Mouse (Mus musculus) hindbrain, embryonic 10.5 days (tissue): ENCODE measurements around the gene Il34. TPM values are rescaled to one million over a fixed set of nuclear protein-coding genes. Genes with fewer than 3 reads are reported as not detected.

ENCODE experiments used
- DNase-seq: peaks from one replicate; pipeline ENCODE4 v3.0.0-alpha.2; 2017; ENCODE audit warnings: low spot score
- H3K27ac ChIP-seq: fragments of 300-500 bp; sonication (generic); 2 replicates; pipeline ENCODE4 v1.5.1; 2016; ENCODE audit warnings: mild to moderate bottlenecking, moderate library complexity
- H3K27me3 ChIP-seq: fragments of 300-500 bp; sonication (generic); 2 replicates; pipeline ENCODE4 v1.6.1; 2016; ENCODE audit warnings: mild to moderate bottlenecking; ENCODE audit not compliant: poor library complexity, insufficient read depth, severe bottlenecking
- H3K36me3 ChIP-seq: fragments of 300-500 bp; sonication (generic); 2 replicates; pipeline ENCODE4 v1.6.1; 2016; ENCODE audit warnings: mild to moderate bottlenecking, moderate library complexity
- H3K4me1 ChIP-seq: fragments of 300-500 bp; sonication (generic); replicated peaks from 2 replicates; pipeline ENCODE4 v1.6.1; 2016; ENCODE audit warnings: mild to moderate bottlenecking
- H3K4me3 ChIP-seq: fragments of 300-500 bp; sonication (generic); 2 replicates; pipeline ENCODE4 v1.5.1; 2016; ENCODE audit warnings: mild to moderate bottlenecking, moderate library complexity
- H3K9me3 ChIP-seq: fragments of 300-500 bp; sonication (generic); 2 replicates; pipeline ENCODE4 v1.6.1; 2016; ENCODE audit warnings: mild to moderate bottlenecking, moderate library complexity
- WGBS: fragments of 180-500 bp; shearing (Covaris S2); methylation state at CpG from one replicate; pipeline ENCODE4 v1.1.7; 2016; 5-methylcytosine and 5-hydroxymethylcytosine counted together
- polyA plus RNA-seq: library from polyadenylated mRNA; unstranded; fragments of >200 nt; fragmentation: Nextera tagmentation; extraction: Ambion mirVana; gene quantifications from 2 replicates; pipeline ENCODE4 v1.2.1, GENCODE M21; 2016

Il34 gene
- polyA plus RNA-seq, 1 experiment from 2014 or later: 0.37 TPM

DNA sequence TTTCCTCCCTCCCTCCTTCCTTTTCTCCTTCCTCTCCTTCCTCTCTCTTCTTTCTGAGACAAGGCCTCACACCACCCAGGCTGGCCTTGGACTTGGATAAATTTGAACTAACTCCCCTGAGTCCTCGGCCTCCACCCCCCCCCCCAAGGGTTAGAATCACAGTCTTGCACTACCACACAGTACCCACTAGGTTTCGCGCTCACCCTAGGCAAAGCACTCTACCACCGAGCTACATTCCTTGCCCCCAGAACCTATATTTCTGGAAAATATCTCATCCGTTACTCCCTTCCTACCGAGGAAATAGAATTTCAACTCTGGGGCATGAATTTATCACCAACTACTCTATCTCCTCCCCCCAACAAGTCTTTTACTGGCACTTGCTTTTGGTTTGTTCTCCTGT is 43.7 kb downstream of the Il34 start:
- no peaks in the 10 kb centered on the region for H3K36me3 ChIP-seq
- no peaks in the 10 kb centered on the region for H3K27me3 ChIP-seq
- 0 out of 2 replicates have a peak, but pooled peaks cover 5% of the 10 kb centered on the region for H3K4me1 ChIP-seq
- 68% methylated on average over 6 of the region's 6 CpGs for WGBS
- no peak for DNase-seq
- H3K27ac ChIP-seq: no peak overlapping the region
- no peak overlapping the region for H3K4me3 ChIP-seq
- no peaks in the 10 kb centered on the region for H3K9me3 ChIP-seq

DNA sequence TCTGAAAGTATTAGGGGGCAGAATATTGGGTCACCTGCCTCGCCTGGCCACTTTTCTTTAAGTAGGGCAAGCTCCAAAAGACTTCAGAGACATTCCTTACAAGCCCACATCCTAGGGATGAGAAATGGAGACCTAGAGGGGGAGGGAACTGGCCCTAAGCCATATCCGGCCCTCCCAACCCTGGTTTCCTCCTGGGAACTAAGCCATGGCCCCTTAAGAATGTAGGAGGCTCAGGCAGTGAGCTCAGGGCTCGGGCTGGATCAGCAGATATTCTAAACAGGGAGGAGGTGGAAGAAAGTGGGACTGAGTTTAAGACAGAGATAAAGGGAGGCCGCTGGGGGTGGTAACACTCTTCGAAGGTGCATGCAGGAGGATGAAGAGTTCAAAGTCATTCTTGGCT is 44.5 kb downstream of the Il34 start:
- 57% methylated on average over 5 of the region's 5 CpGs for WGBS
- H3K27ac ChIP-seq: no peak overlapping the region
- DNase-seq: no peak

DNA sequence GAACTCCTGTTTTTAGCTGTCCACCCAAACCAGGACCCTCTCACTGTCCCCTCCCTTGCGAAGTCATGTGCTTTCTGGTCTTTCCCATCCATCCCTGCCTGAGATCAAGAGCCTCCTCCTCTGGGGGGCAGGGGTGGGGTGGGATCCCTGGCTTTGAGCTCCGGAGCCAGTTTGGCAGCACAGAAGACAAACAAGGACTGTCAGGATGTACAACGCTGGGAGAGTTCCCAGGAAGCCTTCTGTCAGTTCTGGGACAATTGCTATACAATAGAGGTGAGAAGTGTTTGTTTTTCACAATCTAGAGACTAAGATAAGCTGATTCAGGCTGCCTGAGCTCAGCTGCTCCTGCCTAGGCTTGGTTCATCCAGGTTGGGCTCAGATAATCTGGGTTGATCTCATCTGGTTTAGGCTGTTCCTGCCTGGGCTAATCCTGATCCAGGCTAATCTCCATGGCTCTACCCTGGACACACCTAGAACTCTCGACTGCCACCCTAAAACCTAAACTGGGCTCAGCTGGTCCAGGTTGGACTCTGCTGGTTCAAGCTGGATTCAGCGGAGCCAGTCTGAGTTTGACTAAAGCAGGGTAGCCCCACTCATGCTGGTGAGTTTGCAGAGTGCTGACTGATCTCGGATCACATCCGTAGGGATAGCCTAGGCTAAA is 45.3 kb downstream of the Il34 start:
- no peak for DNase-seq
- H3K36me3 ChIP-seq: no peaks in the 10 kb centered on the region
- H3K4me1 ChIP-seq: 0 out of 2 replicates have a peak, but pooled peaks cover 5% of the 10 kb centered on the region
- no peaks in the 10 kb centered on the region for H3K27me3 ChIP-seq
- no peak overlapping the region for H3K4me3 ChIP-seq
- no peaks in the 10 kb centered on the region for H3K9me3 ChIP-seq
- 74% methylated on average over 7 of the region's 7 CpGs for WGBS
- no peak overlapping the region for H3K27ac ChIP-seq

More for the DNA sequence above, 44.5 kb downstream of the Il34 start:
- Histone ChIP-seq H3K4me1 (0 out of 2 replicates have a peak, but pooled peaks cover 5% of the 10 kb centered on the region), H3K27me3 (no peaks in the 10 kb centered on the region), H3K4me3 (no peak overlapping the region), H3K9me3 (no peaks in the 10 kb centered on the region), H3K36me3 (no peaks in the 10 kb centered on the region)

DNA sequence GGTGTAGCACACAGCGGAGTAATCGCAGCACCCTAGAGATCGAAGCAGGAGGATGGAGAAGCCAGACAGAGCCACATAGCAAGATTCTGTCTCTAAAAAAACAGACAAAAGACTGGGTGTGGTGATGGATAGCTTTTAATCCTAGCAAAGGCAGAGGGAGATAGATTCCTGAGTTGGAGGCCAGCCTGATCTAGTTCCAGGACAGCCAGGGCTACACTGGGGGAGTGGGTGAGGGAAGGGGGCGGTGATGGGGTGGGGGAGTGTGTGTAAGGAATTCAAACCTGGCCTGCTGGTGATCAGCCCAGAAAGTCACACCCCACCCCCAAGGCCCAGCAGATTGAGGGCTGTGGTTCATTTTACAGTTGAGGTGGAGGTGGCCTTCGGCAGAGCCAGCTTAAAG is 49.5 kb downstream of the Il34 start:
- H3K36me3 ChIP-seq: no peaks in the 10 kb centered on the region
- no peaks in the 10 kb centered on the region for H3K27me3 ChIP-seq
- peaks cover 14% of the 10 kb centered on the region for H3K4me1 ChIP-seq
- DNase-seq: no peak
- H3K9me3 ChIP-seq: no peaks in the 10 kb centered on the region
- WGBS: 83% methylated on average over 5 of the region's 5 CpGs
- H3K4me3 ChIP-seq: no peak overlapping the region
- no peak overlapping the region for H3K27ac ChIP-seq

DNA sequence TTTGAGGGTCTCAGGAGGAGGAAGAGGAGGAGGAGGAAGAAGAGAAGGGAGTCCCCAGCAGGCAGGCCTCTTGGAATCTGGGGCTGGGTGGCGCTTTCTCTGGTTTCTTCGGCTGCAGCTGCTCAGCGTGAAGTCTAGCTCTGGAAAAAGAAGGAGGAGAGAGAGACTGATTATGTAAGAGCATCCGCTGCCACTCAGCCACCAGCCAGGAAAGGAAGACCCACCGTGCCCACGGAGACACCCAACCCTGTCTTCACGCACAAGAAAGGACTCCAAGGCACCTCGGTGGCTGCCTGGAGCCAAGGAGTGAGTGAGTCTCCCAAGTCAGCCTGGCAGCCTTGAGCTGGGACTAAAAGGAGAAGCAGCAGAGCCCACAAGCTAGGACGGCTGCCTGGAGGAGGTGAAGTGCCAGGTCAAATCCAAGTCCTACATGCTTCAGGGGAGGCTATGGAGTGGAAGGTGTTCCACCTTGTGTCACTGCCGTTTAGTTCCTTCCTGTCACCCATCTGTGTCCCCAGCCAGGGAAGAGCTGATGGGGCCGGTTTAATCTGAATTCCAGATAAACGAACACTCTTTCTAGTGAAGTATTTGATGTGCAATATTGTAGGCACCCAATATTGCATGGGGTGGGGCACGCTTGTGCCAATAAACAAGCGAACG is 50.1 kb downstream of the Il34 start:
- Histone ChIP-seq H3K4me1 (peaks cover 14% of the 10 kb centered on the region), H3K4me3 (no peak overlapping the region), H3K27ac (no peak overlapping the region), H3K9me3 (no peaks in the 10 kb centered on the region), H3K27me3 (no peaks in the 10 kb centered on the region), H3K36me3 (no peaks in the 10 kb centered on the region)
- no peak for DNase-seq
- WGBS: 61% methylated on average over 15 of the region's 15 CpGs

DNA sequence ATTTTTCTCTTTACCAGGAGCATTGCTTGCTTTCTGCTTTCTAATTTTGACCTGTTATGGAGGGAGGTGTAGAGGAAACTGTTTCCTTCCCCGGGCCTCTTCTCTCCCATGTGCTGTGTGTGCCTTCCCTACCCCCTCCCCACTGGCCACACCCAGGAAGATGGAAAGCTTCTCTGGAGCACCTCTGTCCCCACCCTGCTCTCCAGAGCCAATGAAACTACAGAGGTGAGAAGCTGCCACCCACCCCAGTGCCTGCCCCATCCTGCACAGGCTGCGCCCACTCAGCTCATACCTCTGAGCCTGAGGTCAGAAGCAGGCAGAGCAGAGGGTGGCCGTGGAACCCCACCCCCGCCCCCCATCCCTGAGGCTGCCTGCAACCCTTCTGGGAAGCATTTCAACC is 51.0 kb downstream of the Il34 start:
- 58% methylated on average over 4 of the region's 4 CpGs for WGBS
- Histone ChIP-seq H3K9me3 (no peaks in the 10 kb centered on the region), H3K27ac (no peak overlapping the region), H3K4me3 (no peak overlapping the region), H3K36me3 (no peaks in the 10 kb centered on the region), H3K27me3 (no peaks in the 10 kb centered on the region), H3K4me1 (peaks cover 9% of the 10 kb centered on the region)
- no peak for DNase-seq

DNA sequence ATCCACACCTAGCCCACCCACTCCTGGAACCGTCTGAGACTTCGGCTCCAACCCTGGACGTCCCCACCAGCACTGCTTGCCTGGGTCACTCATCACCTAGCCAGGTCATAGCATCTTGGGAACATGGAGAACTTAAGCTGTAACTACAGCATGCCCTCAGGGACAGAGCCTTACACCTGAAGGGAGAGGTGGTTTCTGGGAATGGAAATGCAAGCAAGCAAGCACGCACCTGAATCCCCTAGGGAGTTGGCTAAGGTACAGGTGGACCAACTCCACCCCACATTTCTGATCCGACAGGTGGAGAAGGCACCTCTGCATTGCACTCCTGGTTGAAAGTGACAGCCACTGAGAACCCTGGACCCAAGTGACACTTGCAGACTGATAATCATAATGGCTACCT is 54.2 kb downstream of the Il34 start:
- Histone ChIP-seq H3K27me3 (peaks cover 4% of the 10 kb centered on the region; the same call in 1 of the 2 replicates), H3K4me1 (peaks cover 13% of the 10 kb centered on the region), H3K36me3 (no peaks in the 10 kb centered on the region), H3K4me3 (no peak overlapping the region), H3K9me3 (no peaks in the 10 kb centered on the region), H3K27ac (no peak overlapping the region)
- no peak for DNase-seq
- WGBS: 89% methylated on average over 5 of the region's 5 CpGs

DNA sequence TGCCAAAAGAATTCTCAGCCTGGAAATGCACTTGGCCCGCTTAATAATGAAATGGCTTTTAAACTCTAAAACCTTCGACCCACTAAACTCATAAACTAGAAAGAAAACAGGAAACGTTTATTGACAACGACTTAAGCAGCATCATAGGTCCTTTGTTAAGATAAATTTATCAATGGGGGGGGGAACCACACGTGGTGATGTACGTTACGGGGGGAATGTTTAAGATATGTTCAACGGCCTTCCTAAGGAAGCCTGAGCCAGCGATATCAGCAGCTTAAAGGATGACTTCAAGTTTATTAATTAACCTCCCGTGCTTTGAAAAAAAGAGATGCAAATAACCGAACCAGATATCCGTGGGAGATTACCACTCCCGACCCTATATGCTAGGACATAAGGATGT is 55.5 kb downstream of the Il34 start:
- peaks cover 4% of the 10 kb centered on the region; the same call in 1 of the 2 replicates for H3K27me3 ChIP-seq
- H3K4me3 ChIP-seq: no peak overlapping the region
- H3K27ac ChIP-seq: no peak overlapping the region
- no peaks in the 10 kb centered on the region for H3K9me3 ChIP-seq
- peaks cover 13% of the 10 kb centered on the region for H3K4me1 ChIP-seq
- no peaks in the 10 kb centered on the region for H3K36me3 ChIP-seq
- DNase-seq: no peak
- WGBS: 53% methylated on average over 13 of the region's 13 CpGs

DNA sequence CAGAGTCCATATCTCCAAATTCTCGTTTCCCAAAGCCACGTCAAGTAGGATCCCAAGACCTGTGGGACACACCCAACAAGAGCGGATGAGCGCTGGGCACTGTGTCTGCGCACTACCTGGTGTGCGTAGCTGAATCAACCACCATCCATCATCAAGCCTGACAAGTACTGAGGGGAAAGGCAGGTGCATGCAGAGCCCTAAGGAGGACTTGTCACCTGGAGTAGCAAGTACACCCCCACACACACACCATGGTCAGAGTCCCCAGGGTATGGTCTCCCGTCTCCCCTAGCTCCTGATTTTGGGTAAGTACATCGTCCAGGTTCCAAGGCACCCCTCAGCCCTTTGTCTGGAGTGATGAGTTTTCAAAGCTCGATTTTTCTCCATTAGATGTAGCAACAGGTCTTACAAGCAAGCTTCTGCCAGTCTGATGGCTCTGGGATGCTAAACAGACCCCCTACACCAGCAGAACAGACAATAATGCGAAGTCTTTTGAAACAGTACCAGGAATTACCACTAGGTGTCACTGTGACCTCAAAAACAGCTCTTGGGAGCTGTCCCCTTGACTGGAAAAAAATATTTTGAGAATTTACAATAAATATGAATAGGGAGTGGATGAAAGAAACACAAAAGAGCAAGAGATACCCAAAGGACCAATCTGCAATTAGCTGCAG is 56.1 kb downstream of the Il34 start:
- Histone ChIP-seq H3K36me3 (no peaks in the 10 kb centered on the region), H3K27me3 (peaks cover 4% of the 10 kb centered on the region; the same call in 1 of the 2 replicates), H3K4me1 (peaks cover 6% of the 10 kb centered on the region), H3K9me3 (no peaks in the 10 kb centered on the region), H3K27ac (no peak overlapping the region), H3K4me3 (no peak overlapping the region)
- peak; percentile 24 for DNase-seq
- 61% methylated on average over 10 of the region's 10 CpGs for WGBS

DNA sequence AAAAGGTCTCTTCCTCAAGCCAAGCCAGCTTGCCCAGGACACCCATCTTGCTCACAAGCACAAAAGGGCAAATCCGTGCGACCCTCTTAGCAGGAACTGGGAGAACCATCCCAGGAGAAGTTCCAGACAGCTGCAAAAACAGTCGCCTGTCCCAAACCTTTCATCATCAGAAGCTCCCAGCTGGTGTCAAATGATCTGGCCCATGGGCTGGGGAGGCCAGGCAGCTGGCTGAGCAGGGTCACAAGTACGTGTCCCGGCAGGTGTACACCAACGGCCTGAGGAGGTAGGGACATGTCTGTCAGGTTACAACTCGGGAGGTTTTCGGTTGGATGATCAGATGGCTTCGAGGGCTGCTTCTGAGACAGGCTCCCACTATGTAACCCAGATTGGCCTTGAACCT is 59.1 kb downstream of the Il34 start:
- 69% methylated on average over 9 of the region's 9 CpGs for WGBS
- Histone ChIP-seq H3K4me3 (no peak overlapping the region), H3K4me1 (0 out of 2 replicates have a peak, but pooled peaks cover 5% of the 10 kb centered on the region), H3K36me3 (no peaks in the 10 kb centered on the region), H3K9me3 (no peaks in the 10 kb centered on the region), H3K27ac (no peak overlapping the region), H3K27me3 (peaks cover 4% of the 10 kb centered on the region; the same call in 1 of the 2 replicates)
- no peak for DNase-seq

DNA sequence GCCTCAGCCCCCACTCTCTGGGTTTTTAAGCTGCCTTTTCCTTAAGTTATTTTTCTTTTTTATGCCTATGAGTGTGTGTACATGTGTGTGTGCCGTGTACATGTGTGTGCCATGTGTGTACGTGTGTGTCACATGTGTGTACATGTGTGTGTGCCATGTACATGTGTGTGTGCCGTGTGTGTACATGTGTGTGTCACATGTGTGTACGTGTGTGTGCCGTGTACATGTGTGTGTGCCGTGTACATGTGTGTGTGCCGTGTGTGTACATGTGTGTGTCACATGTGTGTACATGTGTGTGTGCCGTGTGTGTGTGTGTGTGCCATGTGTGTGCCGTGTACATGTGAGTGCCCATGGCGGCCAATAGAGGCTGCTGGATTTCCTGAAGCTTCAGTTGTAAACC is 60.6 kb downstream of the Il34 start:
- DNase-seq: no peak
- H3K27me3 ChIP-seq: peaks cover 4% of the 10 kb centered on the region; the same call in 1 of the 2 replicates
- WGBS: 93% methylated on average over 10 of the region's 10 CpGs
- no peaks in the 10 kb centered on the region for H3K9me3 ChIP-seq
- no peak overlapping the region for H3K4me3 ChIP-seq
- peaks cover 7% of the 10 kb centered on the region for H3K36me3 ChIP-seq
- H3K27ac ChIP-seq: no peak overlapping the region
- H3K4me1 ChIP-seq: 0 out of 2 replicates have a peak, but pooled peaks cover 5% of the 10 kb centered on the region

DNA sequence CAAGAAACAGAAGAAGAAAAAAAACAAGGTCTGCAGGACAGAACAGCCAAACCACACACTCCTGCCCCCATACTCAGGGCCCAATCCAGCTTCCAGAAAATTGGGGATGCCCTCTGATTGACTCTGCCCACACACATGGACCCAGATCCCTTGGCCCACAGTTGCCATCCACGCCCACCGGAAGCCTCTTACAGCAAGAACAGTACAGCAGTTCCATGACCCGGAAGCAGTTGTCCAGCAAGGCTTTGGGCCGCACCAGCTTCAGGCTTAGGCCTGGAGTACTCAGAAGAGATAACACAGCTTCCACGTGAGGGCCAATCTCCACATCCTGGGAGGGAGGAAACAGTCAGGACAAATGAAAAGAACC is 63.3 kb downstream of the Il34 start:
- Histone ChIP-seq H3K9me3 (no peaks in the 10 kb centered on the region), H3K27me3 (no peaks in the 10 kb centered on the region), H3K4me3 (no peak overlapping the region), H3K4me1 (0 out of 2 replicates have a peak, but pooled peaks cover 5% of the 10 kb centered on the region), H3K27ac (no peak overlapping the region), H3K36me3 (peaks cover 34% of the 10 kb centered on the region)
- WGBS: 86% methylated on average over 5 of the region's 5 CpGs
- no peak for DNase-seq
